Mouse (Mus musculus) heart, adult 2 months (tissue): Measurements from ENCODE around the gene Gm20388.

Experiments used
- CTCF ChIP-seq: fragments of 200-600 bp; IDR thresholded peaks from 2 replicates; pipeline ENCODE4 v1.8.1; 2022; ENCODE audit warnings: antibody characterized with exemption, mild to moderate bottlenecking, moderate library complexity
- EP300 ChIP-seq: fragments of 200-500 bp; IDR thresholded peaks from 2 replicates; pipeline ENCODE4 v1.6.1; 2011; ENCODE audit warnings: low read depth, low read length, control low read depth; ENCODE audit not compliant: insufficient read depth
- POLR2A ChIP-seq: fragments of 200-500 bp; IDR thresholded peaks from 2 replicates; pipeline ENCODE4 v1.6.1; 2011; ENCODE audit warnings: mild to moderate bottlenecking, low read depth, low read length, control low read depth; ENCODE audit not compliant: insufficient read depth

GRCm38 (mm10) chr8:121418081-121418480, 1507.4 kb downstream of the Gm20388 start:
- TF ChIP-seq CTCF (no peak), POLR2A (no peak), EP300 (no peak)
